Mouse (Mus musculus) brown adipose tissue, adult 24 weeks (tissue): Measurements from ENCODE around the gene Ovca2. TPM values are rescaled to one million over a fixed set of nuclear protein-coding genes. Genes with fewer than 3 reads are reported as not detected.

Experiments
- H3K27ac ChIP-seq: fragments of 200-500 bp; replicated peaks from 2 replicates; pipeline ENCODE4 v1.5.1; 2012; ENCODE audit warnings: low read depth, mild to moderate bottlenecking, low read length
- H3K4me1 ChIP-seq: fragments of 200-500 bp; 2 replicates; pipeline ENCODE4 v1.6.1; 2012; ENCODE audit warnings: low read length, mixed read lengths; ENCODE audit not compliant: control insufficient read depth, insufficient read depth, insufficient read length
- H3K4me3 ChIP-seq: fragments of 200-500 bp; 2 replicates; pipeline ENCODE4 v1.5.1; 2012; ENCODE audit warnings: low read depth, mild to moderate bottlenecking, low read length, moderate library complexity; ENCODE audit not compliant: insufficient read depth
- polyA plus RNA-seq: library from polyadenylated mRNA; stranded (reverse); fragments of >200 nt; gene quantifications from 2 replicates; pipeline ENCODE4 v1.2.4, GENCODE M21; 2012; ENCODE audit not compliant: missing spikeins, insufficient read depth, insufficient read length

The Ovca2 gene
- polyA plus RNA-seq, 1 experiment, result 13.2 TPM

- Histone ChIP-seq H3K4me1 (peaks cover 14% of the 10 kb centered on the region), H3K4me3 (no peak overlapping the region), H3K27ac (no peak overlapping the region)
Measured at GRCm38 (mm10) chr11:75204472-75204871, 25.8 kb upstream of the Ovca2 start.

- Histone ChIP-seq H3K4me3 (no peak overlapping the region), H3K4me1 (peaks cover 14% of the 10 kb centered on the region), H3K27ac (no peak overlapping the region)
Measured at GRCm38 (mm10) chr11:75203926-75204325, 25.3 kb upstream of the Ovca2 start.

- Histone ChIP-seq H3K27ac (no peak overlapping the region), H3K4me1 (peaks cover 14% of the 10 kb centered on the region), H3K4me3 (no peak overlapping the region)
Measured at GRCm38 (mm10) chr11:75201721-75202120, 23.1 kb upstream of the Ovca2 start.

DNA sequence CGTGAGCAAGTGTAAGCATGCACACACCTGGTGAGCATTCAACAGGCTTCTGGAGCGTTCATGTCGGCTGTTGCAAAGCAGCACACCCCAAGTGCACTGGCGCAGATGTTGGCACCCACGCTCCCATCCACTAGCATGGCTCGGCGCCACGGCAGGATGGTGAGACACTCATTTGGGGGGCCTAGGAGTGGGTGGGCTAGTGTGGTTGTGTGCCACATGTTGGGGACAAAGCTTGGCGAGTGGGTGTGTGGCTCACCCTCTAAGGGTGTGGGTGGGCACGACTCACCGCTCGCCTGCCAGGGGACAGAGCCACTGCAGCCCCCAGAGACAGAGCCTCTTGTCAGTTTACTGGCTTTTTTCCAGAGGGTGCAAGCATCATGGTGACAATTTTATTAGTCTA lies 22.3 kb upstream of the Ovca2 start:
- H3K27ac ChIP-seq, result no peak overlapping the region
- H3K4me3 ChIP-seq, result no peak overlapping the region
- H3K4me1 ChIP-seq, result peaks cover 14% of the 10 kb centered on the region

DNA sequence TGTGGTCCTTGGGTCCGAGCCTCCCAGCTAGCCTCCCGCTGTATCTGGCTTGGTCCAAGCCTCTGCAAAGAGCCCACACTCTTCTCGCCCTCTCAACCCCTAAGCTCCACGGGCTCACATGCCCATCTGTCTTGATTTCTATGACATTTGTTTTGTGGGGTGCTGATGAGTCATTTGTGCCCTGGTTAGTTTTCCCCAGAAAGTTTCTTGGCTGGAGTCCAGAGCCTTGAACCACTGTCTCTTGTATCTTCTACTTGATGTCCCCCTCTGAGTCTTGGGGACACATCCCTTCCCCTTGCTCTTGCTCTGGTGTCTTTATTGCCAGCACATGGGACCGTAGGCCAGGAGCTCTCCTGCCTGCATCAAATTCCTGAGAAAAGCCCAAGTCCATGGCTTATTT lies 21.3 kb upstream of the Ovca2 start:
- Histone ChIP-seq H3K4me3 (no peak overlapping the region), H3K27ac (no peak overlapping the region), H3K4me1 (peaks cover 14% of the 10 kb centered on the region)

DNA sequence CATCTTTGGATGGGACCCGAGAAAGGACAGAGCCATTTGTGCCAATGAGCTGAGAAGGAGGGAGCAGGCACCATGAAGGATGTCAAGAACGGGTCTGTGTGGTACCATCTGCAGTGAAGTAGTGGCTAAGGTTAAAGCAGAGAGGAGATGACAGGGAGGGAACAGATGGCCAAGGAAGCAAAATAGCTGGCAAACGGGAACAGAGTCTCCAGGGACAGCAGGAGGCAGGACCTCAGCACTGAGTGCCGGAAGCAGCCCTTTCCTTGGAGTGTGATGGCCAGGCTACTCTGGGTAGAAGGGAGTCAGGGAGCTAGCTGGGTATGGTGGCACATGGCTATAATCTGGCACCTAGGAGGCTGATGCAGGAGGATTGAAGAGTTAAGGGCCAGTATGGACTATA lies 20.2 kb upstream of the Ovca2 start:
- H3K4me1 ChIP-seq, result peaks cover 9% of the 10 kb centered on the region; the same call in 1 of the 2 replicates
- no peak overlapping the region for H3K4me3 ChIP-seq
- no peak overlapping the region for H3K27ac ChIP-seq

DNA sequence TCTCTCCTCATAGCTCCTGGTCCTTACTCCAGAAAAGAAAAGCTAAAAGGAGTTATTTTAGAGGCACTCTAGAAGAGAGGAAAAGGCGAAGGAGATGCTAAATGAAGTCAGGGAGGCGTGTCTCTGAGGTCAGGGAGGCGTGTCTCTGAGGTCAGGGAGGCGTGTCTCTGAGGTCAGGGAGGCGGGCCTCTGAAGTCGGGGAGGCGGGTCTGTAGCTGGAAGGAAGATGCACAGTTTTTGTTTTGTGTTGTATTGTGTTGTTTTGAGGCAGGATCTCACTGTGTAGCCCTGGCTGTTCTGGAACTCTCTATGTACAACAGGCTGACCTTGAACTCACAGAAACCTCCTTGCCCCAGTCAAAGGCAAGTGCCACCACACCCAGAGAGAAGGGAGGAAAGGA lies 19.3 kb upstream of the Ovca2 start:
- Histone ChIP-seq H3K27ac (no peak overlapping the region), H3K4me3 (no peak overlapping the region), H3K4me1 (0 out of 2 replicates have a peak, but pooled peaks cover 8% of the 10 kb centered on the region)

GRCm38 (mm10) chr11:75196131-75196530 lies 17.5 kb upstream of the Ovca2 start:
- Histone ChIP-seq H3K27ac (no peak overlapping the region), H3K4me3 (no peak overlapping the region), H3K4me1 (no peaks in the 10 kb centered on the region)

- no peak overlapping the region for H3K27ac ChIP-seq
Measured at GRCm38 (mm10) chr11:75194850-75195461, 16.3 kb upstream of the Ovca2 start.

DNA sequence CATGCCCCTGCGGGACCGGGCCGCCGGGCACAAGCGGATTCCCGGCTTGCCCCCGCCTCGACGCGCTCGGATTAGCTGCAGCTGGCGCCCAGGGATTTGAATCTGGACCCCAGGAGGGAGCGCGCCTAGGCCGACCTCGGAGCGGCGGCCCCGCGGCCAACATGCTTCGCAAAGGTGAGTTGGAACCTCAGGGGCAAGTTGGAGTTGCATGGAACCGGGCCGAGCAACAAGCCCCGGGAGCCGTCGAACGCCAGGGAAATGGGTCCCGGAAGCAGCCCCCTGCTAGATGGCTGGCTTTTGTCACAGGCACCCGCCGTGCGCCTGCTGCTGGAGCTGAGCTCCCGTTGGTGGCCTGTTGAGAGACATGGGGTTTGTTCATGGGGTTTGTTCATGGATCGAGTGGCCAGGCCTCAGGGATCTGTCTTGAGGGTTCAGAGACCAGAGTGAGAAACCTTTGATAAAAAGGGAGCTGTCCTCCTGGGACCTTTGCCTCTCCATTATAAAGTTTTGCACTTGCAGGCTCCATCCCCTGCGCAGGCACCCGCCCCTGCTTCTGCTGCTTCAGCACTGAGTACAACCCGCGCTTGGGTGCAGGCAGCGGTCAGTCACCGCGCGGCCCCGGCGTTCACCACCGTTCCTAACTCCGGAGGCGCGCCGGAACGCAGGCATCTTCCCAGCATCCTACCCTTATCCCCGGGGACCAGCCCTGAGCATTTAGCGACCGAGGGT lies 15.7 kb upstream of the Ovca2 start:
- H3K4me1 ChIP-seq, result peaks cover 2% of the 10 kb centered on the region; the same call in 1 of the 2 replicates
- peak overlapping the region; percentile 82 for H3K4me3 ChIP-seq
- no peak overlapping the region for H3K27ac ChIP-seq

More at GRCm38 (mm10) chr11:75194850-75195461, 16.3 kb upstream of the Ovca2 start:
- Histone ChIP-seq H3K4me3 (peak overlapping the region; percentile 82), H3K4me1 (no peaks in the 10 kb centered on the region)

DNA sequence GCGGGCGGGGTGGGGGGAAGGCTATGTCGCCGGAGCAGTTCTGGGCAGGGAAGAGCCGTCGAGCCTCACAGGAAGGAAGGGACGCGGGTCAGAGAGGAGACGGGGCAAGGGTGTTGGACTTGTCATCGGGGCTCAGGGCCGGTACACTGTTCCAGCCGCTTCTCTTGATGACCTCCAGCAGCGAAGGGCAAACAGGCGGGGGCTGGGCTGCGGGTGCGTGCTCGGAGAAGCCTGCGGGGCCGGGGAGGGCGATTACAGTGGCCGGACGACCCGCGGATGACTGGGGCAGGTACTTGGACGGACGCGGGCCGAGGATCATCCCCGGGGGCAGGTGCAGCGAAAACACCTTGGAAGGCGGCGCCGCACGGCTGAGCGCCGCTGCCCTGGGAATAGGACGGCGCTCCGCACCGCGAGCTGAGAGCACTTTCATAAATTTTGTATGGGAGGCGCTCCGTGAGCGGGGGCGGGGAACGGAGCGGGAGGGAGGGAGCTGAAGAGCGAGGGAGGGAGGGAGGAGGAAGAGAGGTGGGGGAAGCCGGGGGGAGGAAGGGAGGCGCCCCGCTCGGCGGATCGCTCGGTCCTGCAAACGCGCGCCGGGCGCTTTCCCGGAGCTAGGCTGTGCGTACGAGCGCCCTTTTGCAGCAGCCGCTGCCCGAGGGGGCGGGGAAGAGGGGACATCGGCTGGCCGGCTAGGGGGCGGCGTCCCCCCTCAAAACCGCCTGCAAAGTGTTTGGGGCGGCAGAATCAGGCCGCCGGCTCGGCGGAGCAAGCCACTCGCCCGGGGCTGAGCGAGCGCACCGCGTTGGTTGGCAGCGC lies 14.8 kb upstream of the Ovca2 start, which contains the start of gene Rtn4rl1:
Gene Rtn4rl1, plus strand, starts transcription at position 528 of the 816 bp plus-strand sequence.
- Histone ChIP-seq H3K27ac (peak within 1 kb of the TSS; percentile 71), H3K4me1 (peaks cover 2% of the 10 kb centered on the region; the same call in 1 of the 2 replicates), H3K4me3 (peak within 1 kb of the TSS; percentile 82)

- Histone ChIP-seq H3K27ac (peak overlapping the region; percentile 71), H3K4me1 (peaks cover 2% of the 10 kb centered on the region; the same call in 1 of the 2 replicates), H3K4me3 (peak overlapping the region; percentile 82)
Measured at GRCm38 (mm10) chr11:75192336-75193214, 13.9 kb upstream of the Ovca2 start.

DNA sequence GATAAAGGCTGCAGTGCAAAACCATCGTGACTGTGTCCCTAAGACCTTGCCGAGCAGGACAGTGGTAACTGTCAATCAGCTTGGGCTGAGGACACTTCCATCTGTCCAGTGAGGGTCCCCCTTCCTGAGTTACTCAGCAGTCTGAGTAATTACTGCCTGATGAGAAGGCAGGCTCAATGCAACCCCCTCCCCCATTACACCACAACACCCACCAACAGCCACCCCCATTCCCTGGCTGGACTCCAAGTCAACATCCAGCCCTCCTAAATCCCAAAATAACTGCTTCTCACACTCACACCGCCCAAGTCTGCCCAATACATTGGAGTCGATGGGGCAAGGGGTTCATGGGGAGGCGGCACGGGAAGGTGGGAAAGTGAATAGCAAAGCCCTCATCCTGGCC lies 13.2 kb upstream of the Ovca2 start:
- no peak overlapping the region for H3K27ac ChIP-seq

GRCm38 (mm10) chr11:75190905-75191441 lies 12.3 kb upstream of the Ovca2 start, which contains the start of gene Dph1:
Gene Dph1 (minus strand): TSS chr11:75191241.
- peaks cover 2% of the 10 kb centered on the region; the same call in 1 of the 2 replicates for H3K4me1 ChIP-seq
- peak within 1 kb of the TSS; percentile 24; the same call in 1 of the 2 replicates for H3K27ac ChIP-seq
- peak within 1 kb of the TSS; percentile 79 for H3K4me3 ChIP-seq

More for the DNA sequence above, 13.2 kb upstream of the Ovca2 start:
- peaks cover 2% of the 10 kb centered on the region; the same call in 1 of the 2 replicates for H3K4me1 ChIP-seq
- no peak overlapping the region for H3K4me3 ChIP-seq
